Mouse (Mus musculus): Measurements from ENCODE around the gene Uimc1. TPM values are rescaled to one million over a fixed set of nuclear protein-coding genes. Genes with fewer than 3 reads are reported as not detected.
A peak's percentile ranks its signal among the peaks of the same experiment; 100 is the strongest.

The Uimc1 gene
- polyA plus RNA-seq, 1 experiment from 2014 or later, result 20.7 TPM

DNA sequence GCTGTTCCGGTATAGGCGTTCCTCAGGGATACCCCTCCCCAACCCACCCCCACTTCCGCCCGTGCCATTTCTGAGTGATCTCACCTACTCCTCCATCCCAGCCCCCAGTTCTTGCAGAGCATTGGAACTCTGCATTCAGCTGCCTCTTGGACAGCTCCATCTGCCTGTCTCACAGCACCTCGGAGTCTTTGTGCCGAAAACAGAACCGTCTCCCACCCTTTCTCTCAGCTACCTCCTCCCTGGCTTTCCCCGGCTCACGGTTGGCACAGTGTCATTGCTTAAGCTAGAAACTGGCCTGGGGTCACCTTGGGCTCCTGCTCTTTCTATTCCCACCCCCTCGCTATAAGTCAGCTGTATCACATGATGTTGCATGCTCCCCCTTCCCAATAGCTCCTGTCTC lies 99.7 kb downstream of the Uimc1 start:
- ATAC-seq (peak; percentile 24; the same call in 1 of the 2 replicates), DNase-seq (ENCODE audit: low spot score) (no peak)
- H3K4me1 ChIP-seq (ENCODE audit: control insufficient read depth, insufficient read depth, low read length), result no peaks in the 10 kb centered on the region; the same call in 1 of the 2 replicates
- WGBS, result 80% methylated on average over 10 of the region's 10 CpGs
- H3K9me3 ChIP-seq (replicated peaks; ENCODE audit: control insufficient read depth, low read length), result no peaks in the 10 kb centered on the region
- H3K9ac ChIP-seq (ENCODE audit: low read length), result no peak overlapping the region
- peaks cover 30% of the 10 kb centered on the region for H3K36me3 ChIP-seq (ENCODE audit: control insufficient read depth, insufficient read depth, low read length)
- H3K4me2 ChIP-seq (ENCODE audit: low read length), result no peak overlapping the region
- no peaks in the 10 kb centered on the region for H3K27me3 ChIP-seq (replicated peaks; ENCODE audit: control insufficient read depth, insufficient read depth, low read length)
- H3K4me3 ChIP-seq (ENCODE audit: low read depth, low read length), result no peak overlapping the region
- no peak overlapping the region; the same call in 1 of the 2 replicates for H3K27ac ChIP-seq (ENCODE audit: low read depth, low read length)

DNA sequence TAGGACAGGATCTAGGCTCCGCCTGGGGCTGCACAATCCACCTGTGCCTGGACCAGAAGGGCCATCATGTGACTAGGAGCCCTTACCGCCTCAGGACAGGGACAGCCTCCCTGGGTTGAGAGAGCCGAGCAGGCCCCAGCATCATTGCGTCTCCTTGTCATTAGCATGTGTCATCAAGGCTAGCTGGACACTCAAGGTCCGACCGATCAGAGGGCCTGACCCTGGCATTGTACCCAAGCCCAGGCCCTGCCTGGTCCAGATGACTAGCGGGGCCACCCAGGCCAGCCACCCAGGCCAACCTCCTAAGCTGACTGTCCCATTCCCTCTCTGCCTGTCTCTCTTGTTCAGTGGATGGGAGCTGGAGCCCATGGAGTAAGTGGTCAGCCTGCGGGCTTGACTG lies 102.5 kb downstream of the Uimc1 start:
- DNase-seq (ENCODE audit: low spot score) (no peak), ATAC-seq (no peak)
- WGBS, result 92% methylated on average over 8 of the region's 8 CpGs
- H3K9me3 ChIP-seq (replicated peaks; ENCODE audit: control insufficient read depth, low read length), result no peaks in the 10 kb centered on the region
- no peaks in the 10 kb centered on the region for H3K27me3 ChIP-seq (replicated peaks; ENCODE audit: control insufficient read depth, insufficient read depth, low read length)
- H3K4me1 ChIP-seq (ENCODE audit: control insufficient read depth, insufficient read depth, low read length), result peaks cover 17% of the 10 kb centered on the region
- no peak overlapping the region for H3K4me2 ChIP-seq (ENCODE audit: low read length)
- no peak overlapping the region for H3K4me3 ChIP-seq (ENCODE audit: low read depth, low read length)
- peaks cover 6% of the 10 kb centered on the region; the same call in 1 of the 2 replicates for H3K36me3 ChIP-seq (ENCODE audit: control insufficient read depth, insufficient read depth, low read length)
- H3K9ac ChIP-seq (ENCODE audit: low read length), result no peak overlapping the region
- no peak overlapping the region for H3K27ac ChIP-seq (ENCODE audit: low read depth, low read length)

DNA sequence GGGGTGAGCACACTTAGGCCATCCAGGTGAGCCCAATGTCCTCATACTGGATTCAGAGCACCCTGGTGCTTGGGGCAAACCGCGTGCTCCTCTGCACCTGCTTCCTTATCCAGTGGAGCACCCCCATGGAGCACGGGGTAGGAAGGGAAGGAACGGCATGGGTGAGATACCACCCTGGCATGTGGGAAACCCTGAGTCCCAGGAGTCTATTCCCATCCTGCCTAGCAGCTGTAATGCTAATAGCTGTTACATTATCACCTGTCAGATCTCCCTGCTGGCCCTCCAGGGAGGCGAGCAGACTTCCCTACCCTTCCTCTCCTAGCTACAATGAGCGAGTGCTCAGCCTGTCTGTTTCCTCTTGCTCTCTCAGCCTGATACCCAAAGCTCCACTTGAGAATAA lies 104.9 kb downstream of the Uimc1 start:
- DNase-seq (ENCODE audit: low spot score), result no peak
- peak; percentile 6; the same call in 1 of the 2 replicates for ATAC-seq
- Histone ChIP-seq H3K36me3 (ENCODE audit: control insufficient read depth, insufficient read depth, low read length) (peaks cover 4% of the 10 kb centered on the region; the same call in 1 of the 2 replicates), H3K4me3 (ENCODE audit: low read depth, low read length) (no peak overlapping the region), H3K4me1 (ENCODE audit: control insufficient read depth, insufficient read depth, low read length) (peaks cover 17% of the 10 kb centered on the region), H3K27ac (ENCODE audit: low read depth, low read length) (peak overlapping the region; percentile 30; the same call in 1 of the 2 replicates), H3K4me2 (ENCODE audit: low read length) (no peak overlapping the region), H3K27me3 (replicated peaks; ENCODE audit: control insufficient read depth, insufficient read depth, low read length) (no peaks in the 10 kb centered on the region), H3K9ac (ENCODE audit: low read length) (no peak overlapping the region), H3K9me3 (replicated peaks; ENCODE audit: control insufficient read depth, low read length) (no peaks in the 10 kb centered on the region)
- WGBS, result 44% methylated on average over 6 of the region's 6 CpGs

DNA sequence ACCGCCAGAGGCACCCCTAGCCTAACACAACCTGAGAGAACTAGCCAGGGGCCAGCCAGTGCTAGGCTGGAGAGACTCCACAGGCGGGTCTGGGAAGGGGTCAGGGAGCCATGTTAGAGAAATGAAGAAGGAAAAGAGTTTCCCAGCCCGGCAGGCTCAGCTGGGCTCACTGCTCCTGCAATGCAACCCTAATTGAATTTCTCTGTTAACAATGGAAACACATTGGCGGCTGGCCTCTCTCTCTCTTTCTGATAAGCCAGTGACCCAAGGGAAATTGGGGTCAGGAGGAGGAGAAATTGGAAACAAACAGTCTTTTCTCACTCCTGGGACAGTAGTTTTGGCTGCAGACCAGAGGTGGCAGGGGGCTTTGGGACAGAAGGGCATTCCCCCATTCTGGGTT lies 105.5 kb downstream of the Uimc1 start:
- Histone ChIP-seq H3K4me2 (ENCODE audit: low read length) (no peak overlapping the region), H3K9ac (ENCODE audit: low read length) (no peak overlapping the region), H3K4me1 (ENCODE audit: control insufficient read depth, insufficient read depth, low read length) (peaks cover 17% of the 10 kb centered on the region), H3K27me3 (replicated peaks; ENCODE audit: control insufficient read depth, insufficient read depth, low read length) (no peaks in the 10 kb centered on the region), H3K27ac (ENCODE audit: low read depth, low read length) (peak overlapping the region; percentile 17; the same call in 1 of the 2 replicates), H3K9me3 (replicated peaks; ENCODE audit: control insufficient read depth, low read length) (no peaks in the 10 kb centered on the region), H3K36me3 (ENCODE audit: control insufficient read depth, insufficient read depth, low read length) (0 out of 2 replicates have a peak, but pooled peaks cover 4% of the 10 kb centered on the region), H3K4me3 (ENCODE audit: low read depth, low read length) (no peak overlapping the region)
- DNase-seq (ENCODE audit: low spot score) (peak; percentile 62), ATAC-seq (no peak)
- 7% methylated on average over 4 of the region's 4 CpGs for WGBS

DNA sequence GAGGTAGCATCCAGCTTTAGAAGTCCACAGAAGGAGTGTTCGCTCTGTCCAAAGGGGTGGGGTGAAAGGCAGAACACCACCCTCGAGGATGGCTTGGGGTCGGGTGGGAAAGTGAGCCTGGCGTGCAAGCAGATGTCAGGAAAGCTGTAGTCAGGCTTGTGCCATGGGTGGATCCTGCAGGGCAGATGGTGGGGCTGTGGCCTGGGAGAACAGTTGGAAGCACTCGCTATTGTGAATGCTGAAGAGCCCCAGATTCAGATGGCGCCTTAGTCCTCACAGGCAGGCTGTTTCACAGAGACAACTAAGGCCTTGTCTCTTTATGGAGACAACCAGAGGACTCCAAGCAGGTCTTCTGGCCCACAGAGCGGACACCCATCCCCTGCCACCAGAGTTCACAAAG lies 107.9 kb downstream of the Uimc1 start:
- Histone ChIP-seq H3K4me2 (ENCODE audit: low read length) (no peak overlapping the region), H3K36me3 (ENCODE audit: control insufficient read depth, insufficient read depth, low read length) (0 out of 2 replicates have a peak, but pooled peaks cover 4% of the 10 kb centered on the region), H3K27ac (ENCODE audit: low read depth, low read length) (no peak overlapping the region), H3K4me1 (ENCODE audit: control insufficient read depth, insufficient read depth, low read length) (peaks cover 21% of the 10 kb centered on the region), H3K9me3 (replicated peaks; ENCODE audit: control insufficient read depth, low read length) (no peaks in the 10 kb centered on the region), H3K4me3 (ENCODE audit: low read depth, low read length) (no peak overlapping the region), H3K27me3 (replicated peaks; ENCODE audit: control insufficient read depth, insufficient read depth, low read length) (no peaks in the 10 kb centered on the region), H3K9ac (ENCODE audit: low read length) (no peak overlapping the region)
- WGBS, result 83% methylated on average over 7 of the region's 7 CpGs
- ATAC-seq (no peak), DNase-seq (ENCODE audit: low spot score) (no peak)

DNA sequence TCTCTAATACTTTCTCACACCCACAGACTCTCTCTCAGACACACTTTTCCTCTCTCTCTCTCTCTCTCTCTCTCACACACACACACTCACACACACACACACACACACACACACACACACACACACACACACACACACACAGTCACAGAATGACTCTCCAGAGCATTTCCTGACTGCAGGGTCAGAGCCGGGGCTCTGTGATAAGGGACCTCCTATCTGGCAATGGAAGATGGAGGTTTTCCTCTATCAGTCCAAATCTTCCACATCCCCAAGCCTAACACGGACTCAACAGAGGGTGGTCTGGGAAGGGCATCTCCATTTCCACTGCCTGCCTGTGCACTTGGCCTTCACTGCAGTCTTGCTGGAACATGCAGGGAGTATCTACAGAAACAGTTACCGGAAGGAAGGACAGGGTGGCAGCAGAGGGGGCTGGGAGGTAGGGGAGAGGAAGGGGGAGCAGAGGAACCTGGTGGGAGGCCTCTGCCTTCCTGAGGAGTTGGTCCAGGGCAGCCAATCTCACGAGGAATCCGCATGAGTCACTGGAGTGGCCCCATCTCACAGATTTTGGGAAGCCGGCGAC lies 111.8 kb downstream of the Uimc1 start:
- H3K9ac ChIP-seq (ENCODE audit: low read length), result no peak overlapping the region
- H3K36me3 ChIP-seq (ENCODE audit: control insufficient read depth, insufficient read depth, low read length), result no peaks in the 10 kb centered on the region
- 44% methylated on average over 7 of the region's 7 CpGs for WGBS
- H3K27ac ChIP-seq (ENCODE audit: low read depth, low read length), result no peak overlapping the region
- H3K27me3 ChIP-seq (replicated peaks; ENCODE audit: control insufficient read depth, insufficient read depth, low read length), result no peaks in the 10 kb centered on the region
- no peak for DNase-seq (ENCODE audit: low spot score)
- no peak for ATAC-seq
- peaks cover 6% of the 10 kb centered on the region; the same call in 1 of the 2 replicates for H3K4me1 ChIP-seq (ENCODE audit: control insufficient read depth, insufficient read depth, low read length)
- no peaks in the 10 kb centered on the region for H3K9me3 ChIP-seq (replicated peaks; ENCODE audit: control insufficient read depth, low read length)
- no peak overlapping the region for H3K4me3 ChIP-seq (ENCODE audit: low read depth, low read length)
- H3K4me2 ChIP-seq (ENCODE audit: low read length), result no peak overlapping the region

DNA sequence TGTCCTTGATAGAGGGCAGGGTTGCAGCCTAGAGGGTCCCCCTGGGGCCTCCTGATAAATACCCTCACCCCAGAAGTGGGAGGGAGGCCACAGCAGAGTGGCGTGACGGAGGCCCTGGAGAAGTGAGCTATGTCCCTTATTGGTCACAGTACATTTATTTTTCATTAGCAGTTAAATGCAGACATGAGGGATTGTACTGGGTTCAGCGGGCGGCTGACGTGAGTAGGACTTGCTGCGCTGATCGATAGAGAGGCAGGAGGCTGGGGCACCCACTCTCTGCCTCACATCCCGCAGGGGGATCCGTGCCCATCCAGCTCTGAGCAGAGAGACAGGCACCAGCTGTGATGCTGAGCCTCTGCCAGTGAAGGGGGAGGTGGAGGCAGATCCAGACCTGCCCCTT lies 112.7 kb downstream of the Uimc1 start:
- H3K4me1 ChIP-seq (ENCODE audit: control insufficient read depth, insufficient read depth, low read length), result peaks cover 6% of the 10 kb centered on the region; the same call in 1 of the 2 replicates
- no peak overlapping the region for H3K4me2 ChIP-seq (ENCODE audit: low read length)
- no peaks in the 10 kb centered on the region for H3K9me3 ChIP-seq (replicated peaks; ENCODE audit: control insufficient read depth, low read length)
- no peak for ATAC-seq
- no peak for DNase-seq (ENCODE audit: low spot score)
- H3K27ac ChIP-seq (ENCODE audit: low read depth, low read length), result no peak overlapping the region
- no peak overlapping the region for H3K4me3 ChIP-seq (ENCODE audit: low read depth, low read length)
- H3K27me3 ChIP-seq (replicated peaks; ENCODE audit: control insufficient read depth, insufficient read depth, low read length), result no peaks in the 10 kb centered on the region
- H3K36me3 ChIP-seq (ENCODE audit: control insufficient read depth, insufficient read depth, low read length), result no peaks in the 10 kb centered on the region
- H3K9ac ChIP-seq (ENCODE audit: low read length), result 0 out of 2 replicates have a peak overlapping the region, but pooled peaks have one; percentile 13
- 77% methylated on average over 7 of the region's 9 CpGs for WGBS

DNA sequence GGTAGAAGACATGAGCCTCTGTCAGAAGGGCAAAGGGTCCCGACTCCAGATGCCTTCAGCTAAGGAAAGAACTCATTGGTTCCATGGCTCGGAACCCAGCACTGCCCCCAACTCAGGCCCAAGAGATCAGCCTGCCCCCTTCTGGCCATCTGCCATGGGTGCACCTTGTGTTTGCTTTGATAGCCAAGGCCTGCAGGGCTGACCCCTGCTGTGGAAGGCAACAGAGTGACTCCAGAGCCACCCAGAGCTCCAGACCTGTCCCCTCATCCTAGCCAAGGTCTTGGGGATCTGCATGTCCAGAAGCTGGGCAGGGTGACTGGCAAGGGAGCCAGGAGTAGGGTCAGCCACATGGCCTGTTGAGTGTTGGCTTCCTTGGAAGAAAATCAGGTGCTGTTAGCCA lies 116.5 kb downstream of the Uimc1 start:
- ATAC-seq, result no peak
- Histone ChIP-seq H3K36me3 (ENCODE audit: control insufficient read depth, insufficient read depth, low read length) (no peaks in the 10 kb centered on the region), H3K4me2 (ENCODE audit: low read length) (no peak overlapping the region), H3K9me3 (replicated peaks; ENCODE audit: control insufficient read depth, low read length) (no peaks in the 10 kb centered on the region), H3K4me1 (ENCODE audit: control insufficient read depth, insufficient read depth, low read length) (peaks cover 25% of the 10 kb centered on the region), H3K4me3 (ENCODE audit: low read depth, low read length) (no peak overlapping the region), H3K27me3 (replicated peaks; ENCODE audit: control insufficient read depth, insufficient read depth, low read length) (0 out of 2 replicates have a peak, but pooled peaks cover 3% of the 10 kb centered on the region), H3K9ac (ENCODE audit: low read length) (no peak overlapping the region), H3K27ac (ENCODE audit: low read depth, low read length) (no peak overlapping the region)
- no peak for DNase-seq (ENCODE audit: low spot score)
- 71% methylated on average over 2 of the region's 2 CpGs for WGBS

DNA sequence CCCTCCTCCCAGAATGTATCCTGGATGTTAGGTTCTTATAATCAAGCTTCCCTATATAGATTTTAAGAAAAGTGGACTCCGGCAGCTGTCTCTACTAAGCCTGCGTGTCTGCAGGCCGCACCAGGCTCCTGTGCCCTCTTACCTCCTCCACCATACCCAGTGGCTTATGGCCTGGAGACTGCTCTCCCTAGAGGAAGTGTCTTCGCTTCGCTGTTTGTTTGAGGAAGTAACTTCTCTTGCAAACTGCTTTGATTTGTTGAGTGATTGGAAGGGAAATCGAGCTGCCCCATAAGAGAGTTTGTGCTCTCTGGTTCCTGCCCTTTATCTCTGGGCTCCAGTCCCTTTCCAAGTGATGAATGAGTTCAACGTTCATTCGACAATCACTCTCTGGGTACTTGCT lies 117.1 kb downstream of the Uimc1 start:
- Histone ChIP-seq H3K27me3 (replicated peaks; ENCODE audit: control insufficient read depth, insufficient read depth, low read length) (0 out of 2 replicates have a peak, but pooled peaks cover 3% of the 10 kb centered on the region), H3K4me3 (ENCODE audit: low read depth, low read length) (no peak overlapping the region), H3K27ac (ENCODE audit: low read depth, low read length) (no peak overlapping the region), H3K36me3 (ENCODE audit: control insufficient read depth, insufficient read depth, low read length) (no peaks in the 10 kb centered on the region), H3K4me1 (ENCODE audit: control insufficient read depth, insufficient read depth, low read length) (peaks cover 27% of the 10 kb centered on the region), H3K9me3 (replicated peaks; ENCODE audit: control insufficient read depth, low read length) (no peaks in the 10 kb centered on the region), H3K4me2 (ENCODE audit: low read length) (no peak overlapping the region), H3K9ac (ENCODE audit: low read length) (no peak overlapping the region)
- WGBS, result 90% methylated on average over 8 of the region's 8 CpGs
- DNase-seq (ENCODE audit: low spot score), result no peak
- ATAC-seq, result no peak
